Mouse (Mus musculus) olfactory bulb, adult 2 months (tissue): ENCODE data around the gene Gm30191.

ENCODE experiments used
- CTCF ChIP-seq: fragments of 200-500 bp; IDR thresholded peaks from 2 replicates; pipeline ENCODE4 v1.5.1; 2012; ENCODE audit warnings: low read depth, mild to moderate bottlenecking, low read length, moderate library complexity; ENCODE audit not compliant: insufficient read depth
- POLR2A ChIP-seq: fragments of 200-500 bp; IDR thresholded peaks from 2 replicates; pipeline ENCODE4 v1.6.1; 2012; ENCODE audit warnings: mild to moderate bottlenecking, low read depth, low read length, moderate library complexity; ENCODE audit not compliant: insufficient read depth

- TF ChIP-seq CTCF (no peak), POLR2A (no peak)
Measured at GRCm38 (mm10) chr4:134255854-134256253, 9.1 kb downstream of the Gm30191 start.
